Mouse (Mus musculus): ENCODE measurements around the gene Gnao1. TPM values are rescaled to one million over a fixed set of nuclear protein-coding genes. Genes with fewer than 3 reads are reported as not detected.

Gnao1 gene
- polyA plus RNA-seq, 2 experiments = 4.3 to 13.5 TPM

DNA sequence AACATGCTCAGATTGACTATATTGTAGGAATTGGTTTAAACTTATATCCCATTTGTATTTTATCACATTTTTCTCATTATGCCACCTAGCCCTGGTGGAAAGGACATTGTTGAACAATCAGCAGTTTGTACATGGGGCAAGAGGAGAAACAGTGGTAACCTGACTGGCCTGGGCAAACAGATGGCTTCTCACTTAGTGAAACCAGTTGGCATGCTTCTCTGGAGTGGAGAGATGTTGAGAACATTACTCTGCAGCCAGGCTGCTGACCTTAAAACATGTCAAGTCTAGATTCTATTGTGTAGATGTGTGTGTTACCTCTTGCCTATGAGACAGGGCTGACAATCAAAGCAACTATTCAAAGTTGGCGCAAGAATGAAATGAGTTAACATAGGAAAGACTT is 7.6 kb downstream of the Gnao1 start:
- Histone ChIP-seq H3K4me1 (ENCODE audit: control insufficient read depth, insufficient read depth, low read length) (peaks cover 7% of the 10 kb centered on the region), H3K4me2 (replicated peaks; ENCODE audit: low read depth, low read length, severe bottlenecking) (no peak overlapping the region), H3K36me3 (ENCODE audit: control insufficient read depth, insufficient read depth, low read length) (no peaks in the 10 kb centered on the region), H3K27ac (replicated peaks; ENCODE audit: low read depth, low read length) (no peak overlapping the region), H3K4me3 (replicated peaks; ENCODE audit: low read length) (no peak overlapping the region), H3K27me3 (ENCODE audit: control insufficient read depth, insufficient read depth, low read length) (peaks cover 12% of the 10 kb centered on the region), H3K9me3 (ENCODE audit: control insufficient read depth, low read length) (no peaks in the 10 kb centered on the region), H3K9ac (ENCODE audit: low read depth, low read length, severe bottlenecking) (no peak overlapping the region)
- ATAC-seq (ENCODE audit: low FRiP score, low read depth) (no peak), DNase-seq (ENCODE audit: low spot score) (no peak)
- TF ChIP-seq POLR2A (IDR thresholded peaks at IDR 0.05; ENCODE audit: borderline replicate concordance, extremely low read depth, insufficient read depth, insufficient read length) = no peak
- WGBS = 89% methylated on average over 1 of the region's 1 CpGs

DNA sequence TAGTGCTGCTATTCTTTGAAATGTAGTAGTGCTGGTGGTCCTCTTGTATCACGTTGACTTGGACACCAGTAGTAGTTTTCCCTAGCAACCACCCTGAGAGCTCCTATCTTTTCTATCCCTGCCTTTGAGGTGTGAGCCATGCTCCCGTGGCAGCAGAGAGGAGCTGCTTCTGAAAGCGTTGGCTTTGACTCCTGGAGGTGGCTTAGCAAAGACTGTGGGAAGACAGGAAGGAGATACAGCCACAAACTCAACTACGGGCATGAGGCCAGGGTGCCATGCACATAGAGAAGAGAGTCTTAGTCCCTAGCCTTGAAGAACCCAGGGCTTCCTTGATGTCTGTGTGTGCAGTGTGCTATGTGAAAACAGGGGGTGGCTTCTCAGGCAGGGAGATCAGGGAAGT is 10.2 kb downstream of the Gnao1 start:
- Histone ChIP-seq H3K4me2 (replicated peaks; ENCODE audit: low read depth, low read length, severe bottlenecking) (no peak overlapping the region), H3K9me3 (ENCODE audit: control insufficient read depth, low read length) (no peaks in the 10 kb centered on the region), H3K27ac (replicated peaks; ENCODE audit: low read depth, low read length) (no peak overlapping the region), H3K4me1 (ENCODE audit: control insufficient read depth, insufficient read depth, low read length) (no peaks in the 10 kb centered on the region), H3K36me3 (ENCODE audit: control insufficient read depth, insufficient read depth, low read length) (no peaks in the 10 kb centered on the region), H3K9ac (ENCODE audit: low read depth, low read length, severe bottlenecking) (no peak overlapping the region), H3K4me3 (replicated peaks; ENCODE audit: low read length) (no peak overlapping the region), H3K27me3 (ENCODE audit: control insufficient read depth, insufficient read depth, low read length) (no peaks in the 10 kb centered on the region)
- WGBS = 87% methylated on average over 4 of the region's 4 CpGs
- DNase-seq (ENCODE audit: low spot score) = no peak
- ATAC-seq (ENCODE audit: low FRiP score, low read depth) = no peak
- no peak for TF ChIP-seq POLR2A (IDR thresholded peaks at IDR 0.05; ENCODE audit: borderline replicate concordance, extremely low read depth, insufficient read depth, insufficient read length)

DNA sequence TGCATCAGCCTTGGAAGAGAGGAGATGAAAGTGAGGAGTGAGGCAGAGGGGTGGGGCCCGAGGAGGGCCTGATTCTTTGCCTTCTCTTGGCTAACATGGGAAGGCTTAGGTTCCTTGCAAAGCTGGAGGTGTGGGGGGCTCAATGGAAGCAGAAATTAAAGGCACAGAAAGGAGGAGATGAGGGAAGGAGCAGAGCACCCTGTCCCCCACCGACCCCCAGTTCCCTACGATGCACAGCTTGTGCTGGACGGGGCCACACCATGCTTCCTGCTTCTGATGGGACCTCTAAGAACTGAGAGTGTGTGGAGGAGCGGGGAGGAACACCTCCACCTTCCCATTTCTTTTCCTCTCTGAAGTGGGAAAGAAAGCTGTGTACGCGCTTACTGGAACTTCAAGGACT is 11.6 kb downstream of the Gnao1 start:
- Histone ChIP-seq H3K4me1 (ENCODE audit: control insufficient read depth, insufficient read depth, low read length) (no peaks in the 10 kb centered on the region), H3K4me3 (replicated peaks; ENCODE audit: low read length) (no peak overlapping the region), H3K9ac (ENCODE audit: low read depth, low read length, severe bottlenecking) (no peak overlapping the region), H3K27ac (replicated peaks; ENCODE audit: low read depth, low read length) (no peak overlapping the region), H3K4me2 (replicated peaks; ENCODE audit: low read depth, low read length, severe bottlenecking) (no peak overlapping the region), H3K9me3 (ENCODE audit: control insufficient read depth, low read length) (no peaks in the 10 kb centered on the region), H3K36me3 (ENCODE audit: control insufficient read depth, insufficient read depth, low read length) (no peaks in the 10 kb centered on the region), H3K27me3 (ENCODE audit: control insufficient read depth, insufficient read depth, low read length) (no peaks in the 10 kb centered on the region)
- WGBS = 92% methylated on average over 7 of the region's 7 CpGs
- no peak for DNase-seq (ENCODE audit: low spot score)
- ATAC-seq (ENCODE audit: low FRiP score, low read depth) = no peak
- no peak for TF ChIP-seq POLR2A (IDR thresholded peaks at IDR 0.05; ENCODE audit: borderline replicate concordance, extremely low read depth, insufficient read depth, insufficient read length)

DNA sequence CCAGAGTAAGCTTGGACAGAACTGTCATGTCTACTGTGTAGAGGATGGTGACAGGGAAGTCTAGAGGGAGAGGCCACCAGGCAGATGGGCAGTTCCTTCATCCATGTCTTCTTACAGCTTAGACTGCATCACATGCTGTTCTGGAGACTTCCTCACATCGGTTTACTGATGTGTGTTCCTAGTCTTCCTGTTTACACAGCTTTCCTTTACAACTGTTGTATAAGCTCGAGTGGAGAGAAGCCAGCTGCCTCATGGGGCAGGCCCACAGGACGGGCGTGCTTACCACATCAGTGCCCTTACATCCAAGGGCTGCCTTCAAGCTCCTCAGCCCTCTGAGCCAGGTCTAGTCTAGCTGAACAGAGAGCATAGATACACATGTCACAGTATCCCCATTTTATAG is 15.6 kb downstream of the Gnao1 start:
- DNase-seq (ENCODE audit: low spot score) = no peak
- H3K27ac ChIP-seq (replicated peaks; ENCODE audit: low read depth, low read length) = no peak overlapping the region
- H3K36me3 ChIP-seq (ENCODE audit: control insufficient read depth, insufficient read depth, low read length) = no peaks in the 10 kb centered on the region
- no peak overlapping the region for H3K4me3 ChIP-seq (replicated peaks; ENCODE audit: low read length)
- WGBS = 61% methylated on average over 4 of the region's 4 CpGs
- no peaks in the 10 kb centered on the region for H3K9me3 ChIP-seq (ENCODE audit: control insufficient read depth, low read length)
- no peak overlapping the region for H3K4me2 ChIP-seq (replicated peaks; ENCODE audit: low read depth, low read length, severe bottlenecking)
- H3K9ac ChIP-seq (ENCODE audit: low read depth, low read length, severe bottlenecking) = no peak overlapping the region
- H3K4me1 ChIP-seq (ENCODE audit: control insufficient read depth, insufficient read depth, low read length) = no peaks in the 10 kb centered on the region
- TF ChIP-seq POLR2A (IDR thresholded peaks at IDR 0.05; ENCODE audit: borderline replicate concordance, extremely low read depth, insufficient read depth, insufficient read length) = no peak
- no peaks in the 10 kb centered on the region for H3K27me3 ChIP-seq (ENCODE audit: control insufficient read depth, insufficient read depth, low read length)
- no peak for ATAC-seq (ENCODE audit: low FRiP score, low read depth)

DNA sequence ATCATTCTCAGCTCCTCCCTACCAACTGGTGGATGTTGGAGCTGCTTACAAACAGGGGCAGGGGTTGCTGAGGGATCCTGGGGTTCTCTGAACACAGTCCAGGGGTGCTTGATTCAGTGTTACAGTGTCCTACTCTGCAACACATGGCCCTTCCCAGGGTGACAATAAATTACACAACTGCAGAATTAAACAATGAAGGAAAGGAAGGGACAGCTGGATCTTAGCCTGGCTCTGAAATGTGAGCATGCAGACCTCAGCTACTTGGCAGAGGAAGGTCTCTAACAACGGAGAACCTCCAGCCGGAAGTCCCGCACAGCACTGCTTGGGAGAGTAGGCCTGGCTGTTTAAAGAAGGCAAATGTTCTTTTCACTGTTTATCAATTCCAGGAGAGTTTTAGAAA is 20.9 kb downstream of the Gnao1 start:
- Histone ChIP-seq H3K9ac (ENCODE audit: low read depth, low read length, severe bottlenecking) (no peak overlapping the region), H3K4me1 (ENCODE audit: control insufficient read depth, insufficient read depth, low read length) (0 out of 2 replicates have a peak, but pooled peaks cover 3% of the 10 kb centered on the region), H3K4me3 (replicated peaks; ENCODE audit: low read length) (no peak overlapping the region), H3K27ac (replicated peaks; ENCODE audit: low read depth, low read length) (0 out of 2 replicates have a peak overlapping the region, but pooled peaks have one; percentile 29), H3K27me3 (ENCODE audit: control insufficient read depth, insufficient read depth, low read length) (no peaks in the 10 kb centered on the region), H3K4me2 (replicated peaks; ENCODE audit: low read depth, low read length, severe bottlenecking) (no peak overlapping the region), H3K36me3 (ENCODE audit: control insufficient read depth, insufficient read depth, low read length) (no peaks in the 10 kb centered on the region), H3K9me3 (ENCODE audit: control insufficient read depth, low read length) (no peaks in the 10 kb centered on the region)
- ATAC-seq (ENCODE audit: low FRiP score, low read depth) = peak; percentile 77
- DNase-seq (ENCODE audit: low spot score) = peak; percentile 35
- no peak for TF ChIP-seq POLR2A (IDR thresholded peaks at IDR 0.05; ENCODE audit: borderline replicate concordance, extremely low read depth, insufficient read depth, insufficient read length)
- WGBS = 43% methylated on average over 3 of the region's 3 CpGs

DNA sequence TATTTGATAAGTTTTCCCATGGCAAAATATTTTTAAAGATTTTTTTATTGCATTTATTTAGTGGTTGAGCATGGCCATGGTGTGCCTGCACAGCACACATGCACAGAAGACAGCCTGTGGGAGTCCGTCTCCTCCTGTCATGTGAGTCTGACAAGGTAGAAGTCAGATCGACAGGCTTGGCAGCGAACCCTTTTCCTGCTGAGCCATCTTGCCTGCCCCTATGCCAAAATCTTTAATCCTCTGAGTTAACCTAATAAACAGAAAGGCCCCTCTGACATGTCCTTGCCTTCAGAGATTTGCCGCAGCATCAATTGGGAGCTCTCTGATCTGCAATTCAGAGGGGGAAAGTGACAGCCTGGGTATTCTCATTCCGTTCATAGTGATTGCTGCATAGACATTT is 26.0 kb downstream of the Gnao1 start:
- Histone ChIP-seq H3K4me3 (replicated peaks; ENCODE audit: low read length) (no peak overlapping the region), H3K4me2 (replicated peaks; ENCODE audit: low read depth, low read length, severe bottlenecking) (no peak overlapping the region), H3K9ac (ENCODE audit: low read depth, low read length, severe bottlenecking) (no peak overlapping the region), H3K36me3 (ENCODE audit: control insufficient read depth, insufficient read depth, low read length) (no peaks in the 10 kb centered on the region), H3K27me3 (ENCODE audit: control insufficient read depth, insufficient read depth, low read length) (no peaks in the 10 kb centered on the region), H3K27ac (replicated peaks; ENCODE audit: low read depth, low read length) (no peak overlapping the region), H3K9me3 (ENCODE audit: control insufficient read depth, low read length) (no peaks in the 10 kb centered on the region), H3K4me1 (ENCODE audit: control insufficient read depth, insufficient read depth, low read length) (peaks cover 12% of the 10 kb centered on the region)
- no peak for DNase-seq (ENCODE audit: low spot score)
- no peak for TF ChIP-seq POLR2A (IDR thresholded peaks at IDR 0.05; ENCODE audit: borderline replicate concordance, extremely low read depth, insufficient read depth, insufficient read length)
- 67% methylated on average over 5 of the region's 5 CpGs for WGBS
- ATAC-seq (ENCODE audit: low FRiP score, low read depth) = no peak

Data from limb, embryonic 14.5 days (tissue).